8 mouse cellular contexts compared by ENCODE assay signal in the genomic region with DNA sequence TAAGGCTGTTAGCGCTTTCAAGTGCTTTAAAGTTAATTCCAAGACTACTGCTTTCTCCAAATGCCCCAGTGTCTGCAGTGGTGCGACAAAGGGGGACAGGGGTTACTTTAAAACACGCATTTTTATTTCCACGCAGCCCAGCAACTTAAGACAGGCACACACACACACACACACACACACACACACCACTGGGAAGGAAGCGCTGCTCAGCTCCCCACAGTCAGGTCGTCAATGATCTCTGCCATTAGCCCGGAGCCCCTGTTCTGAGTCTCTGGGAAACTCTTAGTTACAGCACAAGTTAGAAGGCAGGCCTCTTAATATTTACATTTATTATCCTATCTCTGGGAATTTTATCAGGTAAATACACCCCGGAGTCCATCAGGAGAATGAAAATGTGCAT. TPM values are rescaled to one million over a fixed set of nuclear protein-coding genes. Genes with fewer than 3 reads are reported as not detected.
DNase-seq lines count a peak whose midpoint lies in the region; ATAC-seq lines count a peak whose summit lies in the region.

No protein-coding gene starts in this region.

- peaks cover 62% of the 10 kb centered on the region for H3K27me3 ChIP-seq in kidney, embryonic 15.5 days
- peaks cover 71% of the 10 kb centered on the region for H3K27me3 ChIP-seq in hindbrain, embryonic 12.5 days
- peaks cover 27% of the 10 kb centered on the region for H3K27me3 ChIP-seq in midbrain, embryonic 15.5 days (replicated peaks)

- H3K27ac ChIP-seq in kidney, embryonic 15.5 days: no peak overlapping the region
- H3K27ac ChIP-seq in hindbrain, embryonic 12.5 days: no peak overlapping the region
- 0 out of 2 replicates have a peak overlapping the region, but pooled peaks have one; percentile 55 for H3K27ac ChIP-seq in midbrain, embryonic 15.5 days

- peak overlapping the region; percentile 100 for H3K4me2 ChIP-seq in kidney, embryonic 15.5 days
- H3K4me2 ChIP-seq in hindbrain, embryonic 12.5 days (replicated peaks): peak overlapping the region; percentile 96
- H3K4me2 ChIP-seq in midbrain, embryonic 15.5 days: peak overlapping the region; percentile 99

- ATAC-seq in kidney, embryonic 15.5 days (replicated peaks; ENCODE audit: low FRiP score): no peak
- ATAC-seq in hindbrain, embryonic 12.5 days (ENCODE audit: low FRiP score): no peak
- no peak for ATAC-seq in midbrain, embryonic 15.5 days (replicated peaks)

- H3K36me3 ChIP-seq in kidney, embryonic 15.5 days: no peaks in the 10 kb centered on the region
- no peaks in the 10 kb centered on the region for H3K36me3 ChIP-seq in hindbrain, embryonic 12.5 days
- no peaks in the 10 kb centered on the region for H3K36me3 ChIP-seq in midbrain, embryonic 15.5 days (replicated peaks)

- WGBS in kidney, embryonic 15.5 days: 2% methylated on average over 8 of the region's 8 CpGs
- 1% methylated on average over 8 of the region's 8 CpGs for WGBS in hindbrain, embryonic 12.5 days
- WGBS in midbrain, embryonic 15.5 days: 2% methylated on average over 8 of the region's 8 CpGs

- no peaks in the 10 kb centered on the region for H3K9me3 ChIP-seq in kidney, embryonic 15.5 days (replicated peaks)
- H3K9me3 ChIP-seq in hindbrain, embryonic 12.5 days (replicated peaks): no peaks in the 10 kb centered on the region
- no peaks in the 10 kb centered on the region for H3K9me3 ChIP-seq in midbrain, embryonic 15.5 days

- no peak for DNase-seq in kidney, adult 8-10 months
- DNase-seq in brain, adult 2 months (ENCODE audit: low read depth, low spot score): peak; percentile 57
- no peak for DNase-seq in embryo, embryonic 9.5 days (ENCODE audit: extremely low spot score)
- no peak for DNase-seq in adrenal gland, postnatal 25 days
- DNase-seq in spleen, postnatal 10 days (ENCODE audit: low spot score in 2 of 2): no peak

- H3K4me3 ChIP-seq in kidney, embryonic 15.5 days (replicated peaks): peak overlapping the region; percentile 56
- H3K4me3 ChIP-seq in hindbrain, embryonic 12.5 days: peak overlapping the region; percentile 61
- H3K4me3 ChIP-seq in midbrain, embryonic 15.5 days: peak overlapping the region; percentile 58

- 0 out of 2 replicates have a peak overlapping the region, but pooled peaks have one; percentile 56 for H3K9ac ChIP-seq in kidney, embryonic 15.5 days
- H3K9ac ChIP-seq in hindbrain, embryonic 12.5 days: peak overlapping the region; percentile 73
- peak overlapping the region; percentile 71; the same call in 1 of the 2 replicates for H3K9ac ChIP-seq in midbrain, embryonic 15.5 days

- H3K4me1 ChIP-seq in kidney, embryonic 15.5 days: peaks cover 49% of the 10 kb centered on the region
- peaks cover 28% of the 10 kb centered on the region for H3K4me1 ChIP-seq in hindbrain, embryonic 12.5 days
- H3K4me1 ChIP-seq in midbrain, embryonic 15.5 days: peaks cover 46% of the 10 kb centered on the region

RNA-seq across cellular contexts. Expression of gene Bhlhe41, which starts 1.2 kb away (rescaled TPM):
- polyA plus RNA-seq in kidney, embryonic 15.5 days (2015; fragmentation: Nextera tagmentation; extraction: Ambion mirVana): 0.96 and 1.5 TPM in 2 replicates
- polyA plus RNA-seq in hindbrain, embryonic 12.5 days (2016; fragmentation: Nextera tagmentation; extraction: Ambion mirVana): 2.4 and 2.9 TPM in 2 replicates
- 6.5 and 8.2 TPM in 2 replicates for polyA plus RNA-seq in midbrain, embryonic 15.5 days (2015; fragmentation: Nextera tagmentation; extraction: Ambion mirVana)
- total RNA-seq in adrenal gland, postnatal 25 days (2021): 12.3 and 16.2 TPM in 2 replicates
